Mouse (Mus musculus): ENCODE measurements around the gene Stxbp4.

Gene Stxbp4

GRCm38 (mm10) chr11:90442462-90442861, 195.4 kb downstream of the Stxbp4 start:
- no peak for DNase-seq

GRCm38 (mm10) chr11:90440851-90441250, 197.0 kb downstream of the Stxbp4 start:
- DNase-seq, result no peak

GRCm38 (mm10) chr11:90438768-90439167, 199.1 kb downstream of the Stxbp4 start:
- no peak for DNase-seq

Measured in lung, postnatal 4 days (tissue).